Mouse (Mus musculus) c-Kit-positive CD71-positive TER-119-negative erythroid progenitor cells, embryonic 14.5 days (primary cell): ENCODE results near the gene Srms.
"Not testable (repeated sequence)": the region's sequence is repeated elsewhere in the genome, so short reads cannot be mapped to it uniquely, and the experiment has no call there.

Source experiments
- DNase-seq: peaks from one replicate; pipeline ENCODE4 v3.0.0-alpha.2; 2013; ENCODE audit warnings: low read depth

The Srms gene

DNA sequence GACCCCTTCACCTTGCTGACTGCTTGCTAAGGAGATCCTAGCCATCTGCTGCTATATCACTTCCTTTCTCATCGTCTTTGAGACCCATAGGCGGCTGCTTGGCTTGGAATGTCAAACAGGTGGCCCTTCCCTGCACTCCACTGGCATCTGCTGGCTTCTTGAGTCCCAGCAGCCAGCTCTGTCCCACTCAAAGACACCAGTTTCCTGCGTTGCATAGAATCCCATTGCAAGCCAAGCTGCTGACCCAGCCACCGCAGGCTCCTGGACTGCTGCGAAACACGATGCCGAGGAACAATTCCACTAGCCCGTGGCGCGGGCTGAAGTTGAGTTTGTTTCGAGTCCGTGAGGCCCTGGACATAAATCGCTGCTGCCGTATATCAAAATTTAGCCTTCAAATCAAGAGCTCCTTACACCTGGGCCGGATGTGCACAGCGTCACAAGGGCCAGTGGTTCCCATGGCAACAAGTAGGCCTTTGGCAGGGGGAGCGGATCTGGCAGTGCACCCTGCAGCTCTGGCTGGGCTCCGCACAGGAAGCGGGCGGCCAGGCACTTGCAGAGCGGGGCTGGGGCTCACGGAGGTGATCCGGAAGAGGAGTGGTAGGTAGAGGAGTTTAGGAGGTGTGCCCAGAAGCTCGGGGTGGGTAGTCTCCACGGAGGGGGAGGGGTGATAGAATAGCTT is 6.7 kb upstream of the Srms start, which contains the start of gene Fndc11:
Fndc11 (plus strand) TSS at position 476 of the 679 bp plus-strand sequence.
- DNase-seq, result no peak

DNA sequence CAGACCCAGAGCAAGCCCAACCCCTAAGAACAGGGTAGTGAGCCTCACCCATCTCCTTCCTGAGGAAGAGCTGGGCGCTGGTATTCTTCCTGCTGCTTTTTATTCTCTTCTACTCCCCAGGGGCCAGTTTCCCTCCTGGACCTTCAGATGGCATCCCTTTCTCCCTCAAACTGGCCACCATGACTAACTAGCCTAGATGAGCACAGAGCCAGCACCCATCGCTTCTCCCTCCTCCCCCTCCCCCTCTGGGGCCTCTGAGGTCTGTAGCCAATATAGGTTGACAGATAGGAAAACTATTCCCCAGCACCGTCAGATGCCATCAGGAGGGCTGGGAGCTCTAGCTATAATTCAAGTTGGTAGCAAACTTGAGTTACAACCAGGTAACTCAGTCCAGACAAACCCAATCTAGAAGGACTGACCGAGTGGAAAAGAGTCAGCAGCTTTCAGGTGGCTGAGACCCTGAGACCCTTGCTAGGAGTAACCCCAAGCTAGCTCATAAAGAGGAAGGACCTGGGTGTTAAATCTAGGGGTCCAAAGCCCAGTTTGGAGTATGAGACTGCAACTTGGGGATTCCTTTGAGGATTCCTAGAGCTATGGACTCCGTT is 6.0 kb upstream of the Srms start:
- no peak for DNase-seq

DNA sequence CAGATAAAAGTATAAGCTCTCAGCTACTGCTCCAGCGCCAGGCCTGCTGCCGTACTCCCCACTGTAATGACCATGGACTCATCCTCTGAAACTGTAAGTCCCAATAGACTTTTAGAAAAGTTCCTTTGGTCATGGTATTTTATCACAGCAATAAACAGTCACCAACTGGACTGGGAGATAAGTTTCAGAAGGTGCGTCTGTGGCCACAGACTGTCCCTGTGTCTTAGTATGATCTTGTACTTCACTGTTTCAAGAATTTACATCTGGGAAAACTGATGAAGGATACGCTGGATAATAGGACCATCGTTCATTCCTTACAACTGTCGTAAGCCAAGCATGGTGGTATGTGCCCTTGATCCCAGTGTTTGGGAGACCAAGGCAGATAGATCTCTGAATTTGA is 3.1 kb upstream of the Srms start:
- DNase-seq, result no peak

DNA sequence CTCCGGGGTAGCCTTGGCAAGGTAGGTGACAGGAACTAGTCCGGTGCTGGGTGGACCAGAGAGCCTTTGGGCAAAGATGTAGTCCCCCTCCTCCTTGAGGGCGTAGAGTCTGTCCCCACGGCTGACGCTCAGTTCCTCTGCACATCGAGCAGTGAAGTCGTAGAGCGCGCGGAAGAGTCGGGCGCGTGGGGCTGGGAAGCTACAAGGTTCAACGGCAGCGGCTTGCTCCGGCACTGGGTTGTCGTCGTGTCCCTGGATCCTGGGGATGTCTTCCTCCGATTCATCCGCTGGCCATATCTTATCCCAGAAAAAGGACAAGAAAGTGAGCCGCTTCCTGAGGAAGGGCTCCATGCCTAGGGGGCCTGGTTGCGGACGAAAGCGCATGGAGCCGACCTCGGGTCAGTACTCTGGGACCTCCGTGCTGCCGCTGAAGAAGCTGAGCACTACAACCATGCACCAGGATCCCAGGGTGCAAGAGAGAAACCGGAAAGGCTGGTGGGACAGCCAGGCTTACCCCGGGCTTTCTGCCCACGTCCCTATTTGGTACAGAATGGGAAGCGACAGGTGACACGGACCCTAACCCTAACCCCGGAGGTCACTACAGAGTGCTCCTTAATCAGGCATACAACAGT is 480 bp downstream of the Srms start:
- no peak for DNase-seq

DNA sequence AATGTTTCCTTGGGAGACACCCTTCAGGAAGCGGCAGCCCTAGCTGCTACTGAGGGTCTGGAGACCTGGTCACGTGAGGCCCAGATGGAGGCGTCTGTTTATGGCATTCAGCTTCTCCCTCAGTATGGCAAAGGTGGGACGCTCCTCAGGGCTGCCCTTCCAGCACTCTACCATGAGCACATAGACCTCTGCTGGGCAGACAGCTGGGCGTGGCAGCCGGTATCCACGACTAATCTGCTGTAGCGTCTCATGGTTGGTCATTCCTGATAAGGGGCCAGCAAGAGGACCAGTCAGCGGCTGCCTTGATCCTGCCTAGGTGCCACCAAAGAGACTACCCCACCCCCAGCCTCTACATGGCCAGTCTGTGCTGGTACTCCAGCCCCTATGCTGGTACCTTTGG is 6.9 kb downstream of the Srms start:
- DNase-seq, result peak; percentile 45

DNA sequence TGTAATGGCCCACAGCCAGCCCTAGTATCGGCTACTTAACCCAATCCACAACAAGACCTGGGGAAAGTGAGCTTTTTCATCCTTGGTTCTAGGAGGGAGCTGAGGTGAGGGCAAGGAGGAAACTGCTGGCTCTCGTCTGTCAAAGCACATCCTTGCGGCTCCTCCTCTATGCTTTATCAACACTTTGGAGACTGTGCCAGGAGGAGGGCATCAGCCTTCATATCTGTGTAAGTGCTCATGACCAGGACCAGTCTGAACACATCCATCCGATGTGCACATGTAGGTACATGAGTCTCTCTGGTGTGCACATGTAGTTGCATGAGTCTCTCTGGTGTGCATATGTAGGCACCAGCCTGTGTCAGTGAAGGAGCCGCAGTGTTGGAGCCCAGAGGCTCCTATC is 7.3 kb downstream of the Srms start:
- DNase-seq, result no peak

DNA sequence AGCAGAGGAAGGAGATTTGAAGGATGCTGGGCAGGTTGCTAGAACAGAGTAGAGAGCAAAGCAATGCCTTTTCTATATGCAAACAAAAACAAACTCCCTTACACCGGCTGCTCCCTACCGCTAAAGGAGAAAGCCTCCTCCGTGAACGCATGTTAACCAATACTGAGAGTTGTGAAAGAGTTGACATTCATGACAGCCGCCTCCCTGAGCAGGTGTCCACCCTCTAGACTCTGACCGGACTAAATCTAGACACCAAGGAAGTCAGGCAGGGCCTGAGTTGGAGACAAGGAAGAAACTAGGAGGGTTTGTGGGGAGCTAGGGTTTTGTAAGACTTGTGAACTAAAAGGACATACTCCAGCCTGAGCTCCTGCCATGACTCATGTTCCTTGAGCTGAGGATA is 10.1 kb downstream of the Srms start:
- no peak for DNase-seq

DNA sequence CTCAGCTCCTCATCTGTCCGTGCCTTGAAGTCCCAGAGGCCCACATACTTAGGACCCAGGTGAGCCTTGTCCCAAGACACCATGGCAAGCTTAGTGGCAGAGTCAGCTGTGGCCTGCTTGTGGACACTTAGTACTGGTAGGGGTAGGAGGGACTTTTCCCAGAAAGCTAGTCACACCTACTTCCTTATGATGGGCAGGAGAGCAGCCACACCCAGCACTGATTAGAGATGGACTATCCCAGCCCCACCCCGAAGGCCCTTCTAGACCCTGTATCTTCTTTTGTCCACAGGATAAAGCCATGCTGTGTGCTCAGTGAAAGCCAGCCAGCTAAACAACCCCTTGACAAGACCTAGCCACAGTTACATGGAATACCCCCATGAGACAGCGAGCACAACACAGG is 10.6 kb downstream of the Srms start, which contains the start of gene Ptk6:
Ptk6 (minus strand) TSS at position 368 of the 400 bp plus-strand sequence.
- no peak for DNase-seq

DNA sequence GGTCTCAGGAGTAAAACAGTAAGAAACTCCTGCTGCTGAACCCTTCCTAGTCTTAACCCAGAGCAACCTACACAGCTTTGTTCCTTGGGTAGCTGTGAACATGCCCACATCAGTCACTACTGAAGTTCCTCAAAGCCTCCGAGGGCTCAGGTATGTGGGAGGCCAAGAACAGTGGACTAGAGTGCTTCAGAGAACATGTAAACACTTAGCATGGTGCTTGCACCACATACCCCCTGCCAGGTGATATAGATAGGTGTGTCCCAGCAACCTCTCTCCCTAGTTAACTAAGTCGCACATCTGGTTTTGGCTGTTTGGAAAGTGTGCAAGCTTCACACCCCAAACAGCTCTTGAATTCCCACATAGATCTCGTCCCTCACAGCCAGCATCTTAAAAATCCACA is 11.4 kb downstream of the Srms start:
- DNase-seq, result no peak

DNA sequence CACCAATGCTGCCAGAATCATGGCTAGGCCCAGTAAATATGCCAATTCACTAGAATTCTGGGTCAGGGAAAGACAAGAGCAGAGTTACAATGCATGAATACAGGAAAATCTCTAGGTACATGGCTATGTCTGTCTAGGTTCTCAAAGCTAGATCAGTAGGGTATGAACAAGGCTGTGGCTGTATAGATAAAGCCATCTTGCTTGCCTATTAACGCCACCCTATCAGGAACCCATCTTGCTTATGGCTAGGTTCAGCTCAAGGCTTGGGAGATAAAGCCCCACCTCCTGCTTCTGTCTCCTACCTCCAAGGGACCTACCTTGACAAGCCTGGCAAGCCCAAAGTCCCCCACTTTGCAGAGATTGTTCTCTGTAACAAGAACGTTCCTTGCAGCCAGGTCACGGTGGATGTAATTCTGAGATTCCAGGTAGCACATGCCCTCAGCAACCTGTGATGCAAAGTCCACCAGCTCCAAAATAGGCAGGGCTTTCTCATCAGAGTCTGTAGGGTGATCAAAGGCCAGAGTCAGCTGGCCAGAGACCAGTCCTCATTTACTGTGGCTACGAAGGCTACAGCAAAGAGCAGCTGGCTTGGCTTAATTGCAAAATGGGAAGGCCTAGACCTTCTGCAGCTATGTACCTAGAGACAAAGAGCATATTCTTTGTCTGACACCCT is 16.2 kb downstream of the Srms start:
- no peak for DNase-seq

DNA sequence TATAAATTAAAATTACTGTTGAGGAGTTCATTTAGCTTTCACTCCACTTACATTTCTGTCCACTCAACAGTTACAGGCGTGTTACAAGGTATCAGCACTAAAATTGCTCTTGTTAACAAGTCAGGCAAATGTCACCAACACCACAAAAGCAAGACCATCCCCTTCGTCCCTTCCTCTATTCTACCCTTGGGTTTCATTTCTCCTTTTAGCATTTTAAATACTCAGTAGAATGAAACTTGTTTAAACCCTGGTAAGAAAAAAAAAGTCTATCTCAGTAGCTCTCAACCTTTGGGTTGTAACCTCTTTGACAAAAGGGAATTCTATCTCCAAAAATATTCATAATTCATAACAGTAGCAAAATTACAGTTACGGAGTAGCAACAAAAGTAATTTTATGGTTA is 19.9 kb downstream of the Srms start:
- DNase-seq, result no peak

DNA sequence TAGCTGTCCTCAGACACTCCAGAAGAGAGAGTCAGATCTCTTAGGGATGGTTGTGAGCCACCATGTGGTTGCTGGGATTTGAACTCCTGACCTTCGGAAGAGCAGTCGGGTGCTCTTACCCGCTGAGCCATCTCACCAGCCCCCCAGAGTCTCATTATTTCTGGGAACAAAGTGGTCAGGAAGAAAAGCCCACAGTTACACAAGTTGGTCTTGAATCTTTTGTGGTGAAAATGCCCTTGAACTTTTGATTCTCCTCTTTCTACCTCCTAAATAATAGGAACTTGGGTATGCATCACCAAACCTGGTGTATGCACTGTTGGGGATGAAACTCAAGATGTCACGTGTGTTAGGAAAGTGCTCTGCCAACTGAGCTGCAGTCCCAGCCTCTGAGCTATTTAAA is 21.0 kb downstream of the Srms start:
- DNase-seq, result no peak

DNA sequence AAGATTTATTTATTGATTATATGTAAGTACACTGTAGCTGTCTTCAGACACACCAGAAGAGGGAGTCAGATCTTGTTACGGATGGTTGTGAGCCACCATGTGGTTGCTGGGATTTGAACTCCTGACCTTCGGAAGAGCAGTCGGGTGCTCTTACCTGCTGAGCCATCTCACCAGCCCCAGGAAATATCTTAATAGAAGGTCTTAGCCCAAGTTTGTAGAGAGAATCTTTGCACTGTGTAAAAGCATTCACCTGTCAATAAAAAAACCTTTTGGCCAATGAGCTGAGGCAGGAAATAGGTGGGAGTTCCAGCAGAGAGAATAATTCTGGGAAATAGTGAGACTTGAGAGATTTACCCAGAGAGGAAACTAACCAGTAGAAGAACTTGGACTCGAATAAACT is 21.6 kb downstream of the Srms start:
- not testable (repeated sequence) for DNase-seq

DNA sequence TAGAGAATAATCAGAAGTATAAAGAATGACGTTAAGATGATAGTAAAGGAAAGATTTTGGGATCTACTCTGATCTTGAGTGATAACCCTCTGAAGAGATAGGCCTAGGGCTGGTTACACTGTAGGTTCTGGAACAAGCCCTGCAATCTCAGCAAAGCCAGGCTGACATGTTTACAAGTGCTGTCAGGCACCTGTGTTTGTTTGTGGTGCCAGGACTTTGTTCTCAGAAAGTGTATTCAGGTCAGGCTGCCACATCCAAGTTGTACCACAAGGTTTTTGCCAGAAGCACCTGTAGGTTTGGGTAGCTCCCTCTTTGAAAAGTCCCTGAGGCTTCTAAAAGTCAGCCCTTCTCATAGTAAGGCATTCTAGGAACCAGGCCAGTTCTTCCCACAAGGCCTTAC is 23.7 kb downstream of the Srms start:
- DNase-seq, result no peak

DNA sequence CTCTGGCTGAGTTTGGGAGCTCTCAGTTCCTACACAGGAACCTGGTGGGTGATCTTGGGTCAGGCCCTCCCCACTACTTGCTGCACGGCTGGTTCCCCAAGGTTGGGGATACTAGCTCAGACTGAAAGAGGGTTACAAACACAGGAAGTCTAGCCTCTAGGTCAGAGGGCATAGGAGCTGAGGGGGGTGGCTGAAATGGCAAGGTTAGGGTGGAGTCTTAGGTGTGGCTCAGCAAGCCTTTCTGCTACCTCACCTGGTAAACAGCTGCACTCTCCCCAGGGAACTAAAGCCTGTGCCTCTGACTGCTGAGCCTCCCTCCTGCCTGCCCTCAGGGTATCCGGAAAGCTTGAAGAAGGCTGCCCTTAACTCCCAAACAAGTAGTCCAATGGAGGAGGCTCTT is 24.3 kb downstream of the Srms start:
- DNase-seq, result no peak

DNA sequence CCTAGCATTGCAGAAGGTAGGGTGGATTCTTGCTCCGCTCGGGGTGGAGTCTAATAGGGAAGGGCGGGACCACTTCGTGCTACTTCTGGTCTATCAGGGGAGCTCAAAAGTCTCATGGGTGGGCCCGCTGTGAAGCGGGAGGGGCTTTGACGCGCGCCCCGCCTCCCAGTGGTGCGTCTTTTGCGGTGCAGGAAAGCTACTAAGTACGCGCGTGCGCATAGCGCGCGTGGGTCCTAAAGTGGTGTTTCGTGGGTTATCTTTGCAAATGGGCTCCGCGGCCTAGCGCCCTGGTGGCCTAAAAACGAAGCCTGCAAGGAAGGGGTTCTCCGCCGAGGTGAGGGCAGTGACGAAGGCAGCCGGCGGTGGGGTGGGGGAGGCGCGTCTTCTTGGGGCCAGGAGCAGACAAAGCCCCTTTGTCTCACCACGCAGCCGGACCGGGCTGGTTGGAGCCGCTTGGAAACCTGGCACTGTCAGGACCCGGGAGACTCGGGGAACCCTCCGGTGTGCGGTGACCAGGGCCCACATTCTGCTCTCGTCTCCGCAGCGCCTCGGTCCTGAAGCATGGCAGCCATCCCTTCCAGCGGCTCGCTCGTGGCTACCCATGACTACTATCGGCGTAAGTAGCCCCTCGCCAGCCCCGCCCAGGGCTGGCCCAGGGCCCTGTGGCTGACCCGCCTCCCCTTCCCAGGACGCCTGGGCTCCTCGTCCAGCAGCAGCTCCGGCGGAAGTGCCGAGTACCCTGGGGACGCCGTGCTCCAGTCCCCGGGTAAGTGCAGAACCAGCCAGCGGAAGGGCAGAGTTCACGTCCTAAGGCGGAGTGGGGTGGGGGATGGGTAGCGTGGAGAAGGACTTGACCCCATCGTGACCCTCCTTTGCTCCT is 25.6 kb downstream of the Srms start, which contains the start of gene Ppdpf:
Ppdpf (plus strand) TSS at position 127 of the 880 bp plus-strand sequence.
- DNase-seq, result peak; percentile 94

DNA sequence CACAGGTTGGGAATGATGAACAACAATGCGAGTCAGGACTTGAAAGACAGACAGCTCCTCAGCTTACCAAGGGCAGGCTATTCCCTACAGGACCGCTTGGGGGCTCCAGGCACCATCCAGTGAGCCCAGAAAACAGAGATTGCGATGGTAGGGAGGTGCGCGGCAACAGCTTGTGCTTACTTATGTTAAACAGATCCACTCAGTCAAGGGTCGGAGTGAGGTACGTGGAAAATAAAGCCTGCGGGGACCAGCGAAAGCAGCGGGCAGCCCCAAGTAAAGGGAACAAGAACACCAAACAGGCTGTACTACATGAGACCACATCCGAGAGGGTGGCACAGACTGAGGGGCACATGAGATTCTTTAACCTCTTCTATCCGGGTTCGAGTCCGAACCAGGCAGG is 26.4 kb downstream of the Srms start:
- peak; percentile 81 for DNase-seq

DNA sequence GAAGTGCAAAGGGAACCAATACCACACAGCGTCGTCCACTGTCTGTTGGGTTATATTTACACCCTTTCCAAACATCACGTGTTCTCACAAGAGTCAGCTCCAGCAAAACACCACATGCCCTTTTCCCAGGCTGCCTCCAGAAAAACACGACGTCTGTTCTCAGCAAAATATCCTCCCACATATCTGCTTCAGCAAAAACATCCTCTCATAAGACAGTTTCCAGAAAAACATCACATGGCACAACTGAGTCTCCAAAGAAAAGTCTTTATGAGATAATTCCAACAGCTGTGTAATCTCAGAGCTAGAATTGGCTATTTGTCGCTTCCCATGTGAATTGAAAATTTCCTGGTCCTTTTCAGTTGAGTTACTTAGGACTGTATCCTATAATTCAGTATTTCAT is 32.1 kb downstream of the Srms start:
- DNase-seq, result no peak

DNA sequence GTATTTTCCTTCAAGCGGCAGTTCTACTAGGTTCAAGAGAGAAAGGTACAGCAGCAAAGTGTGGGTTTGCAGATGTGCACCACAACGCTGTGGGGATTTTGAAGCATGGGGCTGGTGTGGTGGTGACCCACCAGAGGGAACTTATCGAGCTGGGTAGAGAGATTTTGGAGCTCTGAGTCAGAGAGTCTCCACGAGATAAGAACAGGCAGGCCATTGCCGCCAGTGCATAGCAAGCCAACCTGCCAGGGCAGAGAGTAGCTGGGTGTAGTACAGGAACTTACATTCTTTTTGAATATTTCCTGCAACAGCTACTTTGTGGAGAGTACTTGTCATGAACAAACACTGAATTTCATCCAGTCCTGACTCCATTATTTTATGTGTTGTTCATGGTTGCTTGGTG is 34.5 kb downstream of the Srms start:
- DNase-seq, result no peak

DNA sequence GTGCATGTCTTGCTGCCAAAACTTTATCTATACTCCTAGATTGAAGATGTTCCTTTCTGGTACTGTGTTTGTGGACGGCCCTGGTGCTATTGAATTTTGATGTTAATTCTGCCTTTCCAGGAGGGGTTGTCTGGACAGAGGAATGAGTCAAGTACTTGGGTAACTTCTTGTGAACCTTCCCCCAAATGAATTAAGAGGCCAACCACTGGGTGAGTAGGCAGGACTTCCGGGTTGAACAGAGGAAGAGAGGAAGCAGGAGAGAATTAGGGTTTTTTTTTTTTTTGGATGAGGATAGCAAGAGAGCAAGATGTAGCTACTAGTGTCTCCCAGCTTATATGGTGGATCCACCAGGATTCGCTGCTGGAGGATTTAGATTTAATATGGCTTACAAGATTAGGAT is 35.0 kb downstream of the Srms start:
- no peak for DNase-seq

DNA sequence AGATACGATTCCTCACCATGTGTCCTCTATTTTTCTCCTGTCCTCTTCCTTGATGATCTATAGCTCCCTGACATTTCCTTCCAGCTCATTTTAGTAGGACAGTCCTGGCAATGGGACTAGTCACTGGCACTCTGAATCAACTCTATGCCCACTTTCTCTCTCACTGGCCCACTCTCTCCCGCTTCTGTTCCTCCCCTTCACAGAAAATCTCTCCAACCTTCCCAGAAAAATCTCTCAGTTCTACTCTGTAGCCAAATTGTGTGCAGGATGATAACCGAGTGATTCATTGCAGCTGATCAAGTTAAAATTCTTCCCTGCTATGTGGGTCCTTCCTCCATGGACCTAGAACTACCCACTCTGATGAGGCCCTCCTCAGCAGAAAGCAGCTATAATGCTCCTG is 38.3 kb downstream of the Srms start:
- no peak for DNase-seq

DNA sequence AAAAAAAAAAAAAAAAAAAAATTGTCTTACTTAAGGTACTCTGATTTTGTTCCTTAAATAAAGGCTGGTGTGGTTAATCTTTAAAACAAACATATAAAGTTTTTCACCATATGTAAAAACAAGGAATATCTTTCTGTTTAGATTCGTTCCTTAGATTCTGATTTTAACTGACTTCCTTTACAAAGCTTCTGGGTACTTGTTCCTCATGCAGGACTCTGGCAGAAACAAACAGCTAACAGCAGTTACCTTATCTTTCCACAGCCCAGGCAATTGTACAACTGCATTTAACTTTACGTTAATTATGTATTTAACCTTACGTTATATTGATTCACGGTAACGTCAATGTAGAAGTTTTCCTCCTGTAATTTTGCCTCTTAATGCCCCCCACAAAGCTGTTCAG is 46.5 kb downstream of the Srms start:
- no peak for DNase-seq
